7 mouse cellular contexts compared by ENCODE assay signal in the genomic region with DNA sequence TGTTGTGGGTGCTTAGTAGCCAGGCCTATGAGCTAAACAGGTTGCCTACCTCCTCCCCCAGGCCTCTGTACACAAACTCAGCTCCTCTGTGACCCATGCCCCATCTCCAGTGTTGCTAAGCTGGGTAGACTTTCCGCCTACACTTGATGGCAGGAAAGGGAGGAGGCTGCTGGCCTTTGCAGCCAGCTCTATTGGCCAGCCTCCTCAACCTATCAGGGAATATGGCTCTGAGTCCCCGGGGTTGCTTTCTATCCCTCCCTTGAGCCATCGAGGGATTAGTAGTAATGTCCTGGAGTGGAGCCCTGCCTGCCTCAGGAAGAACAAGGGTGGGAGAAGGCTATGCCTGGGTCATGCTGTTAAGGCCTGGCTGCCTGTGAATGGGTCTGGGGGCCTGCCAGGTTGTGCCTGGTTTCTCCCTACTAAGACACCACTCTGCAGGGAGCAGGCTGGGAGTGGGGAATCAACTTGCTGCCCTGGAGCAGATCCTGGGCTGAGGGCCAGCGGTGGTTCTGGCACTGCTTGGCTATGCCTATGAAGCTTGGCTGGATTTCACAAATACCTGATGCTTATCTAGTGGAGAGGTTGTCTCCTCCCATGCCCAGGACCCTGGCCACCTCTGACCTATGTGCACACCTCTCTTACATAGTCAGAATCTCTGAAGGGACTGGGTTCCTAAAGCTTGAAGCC. TPM values are rescaled to one million over a fixed set of nuclear protein-coding genes. Genes with fewer than 3 reads are reported as not detected.
DNase-seq lines count a peak whose midpoint lies in the region; ATAC-seq and TF ChIP-seq lines count a peak whose summit lies in the region.

No protein-coding gene starts in this region.

- intact Hi-C loops in left cerebral cortex, postnatal 10 days (cut with DNase I), result no loop called here
- intact Hi-C loops in left cerebral cortex, adult 2 months (cut with DNase I), result no loop called here

- no peak for TF ChIP-seq CTCF in left cerebral cortex, adult 2 months (IDR thresholded peaks at IDR 0.05)

- peaks cover 33% of the 10 kb centered on the region for H3K4me1 ChIP-seq in embryonic facial prominence, embryonic 15.5 days

- peak; percentile 8 to 48 for DNase-seq in left cerebral cortex, postnatal 10 days (ENCODE audit: extremely low spot score in 1 of 2, low spot score in 2 of 2)
- DNase-seq in left cerebral cortex, adult 2 months (ENCODE audit: extremely low spot score in 1 of 2, low spot score in 2 of 2), result no peak
- peak; percentile 87 for DNase-seq in kidney, adult 18-20 months
- DNase-seq in lung, postnatal 36 days, result peak; percentile 65
- DNase-seq in left cerebral cortex, adult 9 months (ENCODE audit: low spot score in 2 of 2), result no peak

- no peak overlapping the region for H3K27ac ChIP-seq in left cerebral cortex, adult 2 months
- H3K27ac ChIP-seq in embryonic facial prominence, embryonic 15.5 days (replicated peaks), result peak overlapping the region; percentile 45; the same call in 1 of the 2 replicates

- no peaks in the 10 kb centered on the region for H3K36me3 ChIP-seq in embryonic facial prominence, embryonic 15.5 days

- no peak overlapping the region for H3K4me2 ChIP-seq in embryonic facial prominence, embryonic 15.5 days (replicated peaks)

- H3K9ac ChIP-seq in embryonic facial prominence, embryonic 15.5 days, result no peak overlapping the region

- 49% methylated on average over 4 of the region's 4 CpGs for WGBS in embryonic facial prominence, embryonic 15.5 days

- H3K9me3 ChIP-seq in embryonic facial prominence, embryonic 15.5 days (replicated peaks), result no peaks in the 10 kb centered on the region

- peak; percentile 27 for ATAC-seq in activated CD4-positive, CD25-positive, alpha-beta regulatory T cell, adult 4 months
- no peak for ATAC-seq in embryonic facial prominence, embryonic 15.5 days (ENCODE audit: insufficient number of reproducible peaks, low FRiP score, low TSS enrichment, low read depth)

- H3K4me3 ChIP-seq in left cerebral cortex, adult 2 months, result no peak overlapping the region
- H3K4me3 ChIP-seq in embryonic facial prominence, embryonic 15.5 days (replicated peaks), result no peak overlapping the region

- no peaks in the 10 kb centered on the region for H3K27me3 ChIP-seq in embryonic facial prominence, embryonic 15.5 days

RNA-seq across cellular contexts. Expression of gene Slc12a7, which starts 40.8 kb away (rescaled TPM):
- total RNA-seq in left cerebral cortex, postnatal 10 days (2021), result 1 to 10 TPM; 6.0 to 7.3 TPM
- 1 to 10 TPM; 2.4 to 4.8 TPM for total RNA-seq in left cerebral cortex, adult 2 months (2021)
- 10 to 100 TPM; 30.3 to 34.9 TPM for polyA plus RNA-seq in activated CD4-positive, CD25-positive, alpha-beta regulatory T cell, adult 4 months (2017; shearing (Covaris generic))
- 14.4 and 18.4 TPM in 2 replicates for polyA plus RNA-seq in embryonic facial prominence, embryonic 15.5 days (2015; fragmentation: Nextera tagmentation; extraction: Ambion mirVana)

Comparison
In these comparisons a context has a peak if more than half of its experiments do, and no peak if none do; other contexts are left out.
1. DNase-seq: peak in left cerebral cortex, postnatal 10 days (2 of 2), kidney, adult 18-20 months (single experiment) and lung, postnatal 36 days (single experiment); none in left cerebral cortex, adult 2 months (0 of 2) and left cerebral cortex, adult 9 months (0 of 2).